Mouse (Mus musculus): ENCODE data around the gene Sgta. TPM values are rescaled to one million over a fixed set of nuclear protein-coding genes. Genes with fewer than 3 reads are reported as not detected.
A peak's percentile ranks its signal among the peaks of the same experiment; 100 is the strongest.

The Sgta gene
- polyA plus RNA-seq, 1 experiment from 2014 or later: 216 TPM

GRCm38 (mm10) chr10:81029031-81029430, 30.9 kb downstream of the Sgta start:
- no peak overlapping the region for H3K4me3 ChIP-seq (replicated peaks)
- peaks cover 21% of the 10 kb centered on the region for H3K27me3 ChIP-seq
- no peak for ATAC-seq (ENCODE audit: insufficient number of reproducible peaks, low FRiP score, low TSS enrichment, low read depth)
- 69% methylated on average over 10 of the region's 10 CpGs for WGBS
- H3K27ac ChIP-seq (replicated peaks): no peak overlapping the region
- no peaks in the 10 kb centered on the region for H3K9me3 ChIP-seq (replicated peaks)
- peaks cover 8% of the 10 kb centered on the region for H3K4me1 ChIP-seq
- no peak overlapping the region for H3K4me2 ChIP-seq (replicated peaks)
- H3K9ac ChIP-seq: no peak overlapping the region
- peaks cover 35% of the 10 kb centered on the region for H3K36me3 ChIP-seq

DNA sequence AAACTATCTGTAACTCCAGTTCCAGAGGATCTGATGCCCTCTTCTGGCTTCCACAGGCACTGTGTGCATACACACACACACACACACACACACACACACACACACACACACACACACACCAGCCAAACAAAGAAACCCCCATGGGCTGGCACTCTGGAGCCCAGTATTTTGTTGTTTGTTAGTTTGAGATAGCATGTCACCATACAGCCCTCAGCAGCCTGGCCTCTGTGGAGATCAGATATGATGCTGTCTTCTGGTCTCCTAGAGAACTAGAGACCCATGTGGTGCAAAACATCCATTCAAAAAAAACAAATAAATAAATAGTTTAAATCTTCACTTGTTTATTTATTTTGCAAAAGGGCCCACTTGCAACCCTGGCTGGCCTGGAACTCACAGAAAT, 31.8 kb downstream of the Sgta start:
- Histone ChIP-seq H3K4me2 (replicated peaks) (no peak overlapping the region), H3K4me3 (replicated peaks) (no peak overlapping the region), H3K9ac (no peak overlapping the region), H3K4me1 (peaks cover 8% of the 10 kb centered on the region), H3K36me3 (peaks cover 30% of the 10 kb centered on the region), H3K27ac (replicated peaks) (no peak overlapping the region), H3K9me3 (replicated peaks) (no peaks in the 10 kb centered on the region), H3K27me3 (peaks cover 28% of the 10 kb centered on the region)
- no peak for ATAC-seq (ENCODE audit: insufficient number of reproducible peaks, low FRiP score, low TSS enrichment, low read depth)

- 52% methylated on average over 4 of the region's 4 CpGs for WGBS
Observed at GRCm38 (mm10) chr10:81027331-81027730, 32.6 kb downstream of the Sgta start.

DNA sequence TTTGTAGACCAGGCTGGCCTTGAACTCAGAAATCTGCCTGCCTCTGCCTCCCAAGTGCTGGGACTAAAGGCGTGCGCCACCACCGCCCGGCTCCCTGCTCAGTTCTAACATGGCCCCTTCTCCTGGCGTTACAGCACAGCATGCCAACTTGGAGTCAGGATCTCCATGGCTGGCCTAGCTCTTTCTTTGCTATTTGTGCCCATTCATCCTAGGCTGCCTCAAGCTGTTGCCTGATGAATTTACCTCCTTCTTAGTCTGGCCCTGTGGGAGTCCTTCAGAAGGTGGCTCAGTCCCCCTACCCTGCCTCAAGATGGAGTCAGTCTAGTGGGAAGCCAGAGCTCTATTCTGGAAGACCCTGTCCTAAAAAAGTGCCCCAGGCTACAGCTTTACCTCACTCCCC, 33.1 kb downstream of the Sgta start:
- Histone ChIP-seq H3K4me2 (replicated peaks) (no peak overlapping the region), H3K27me3 (peaks cover 39% of the 10 kb centered on the region), H3K27ac (replicated peaks) (no peak overlapping the region), H3K4me3 (replicated peaks) (no peak overlapping the region), H3K9ac (no peak overlapping the region), H3K36me3 (peaks cover 18% of the 10 kb centered on the region), H3K9me3 (replicated peaks) (no peaks in the 10 kb centered on the region), H3K4me1 (peaks cover 10% of the 10 kb centered on the region)
- no peak for ATAC-seq (ENCODE audit: insufficient number of reproducible peaks, low FRiP score, low TSS enrichment, low read depth)
- 97% methylated on average over 5 of the region's 5 CpGs for WGBS

More at GRCm38 (mm10) chr10:81027331-81027730, 32.6 kb downstream of the Sgta start:
- Histone ChIP-seq H3K27me3 (peaks cover 34% of the 10 kb centered on the region), H3K36me3 (peaks cover 22% of the 10 kb centered on the region), H3K4me3 (replicated peaks) (no peak overlapping the region), H3K4me2 (replicated peaks) (no peak overlapping the region), H3K4me1 (peaks cover 8% of the 10 kb centered on the region), H3K9me3 (replicated peaks) (no peaks in the 10 kb centered on the region), H3K27ac (replicated peaks) (no peak overlapping the region), H3K9ac (no peak overlapping the region)
- ATAC-seq (ENCODE audit: insufficient number of reproducible peaks, low FRiP score, low TSS enrichment, low read depth): no peak

DNA sequence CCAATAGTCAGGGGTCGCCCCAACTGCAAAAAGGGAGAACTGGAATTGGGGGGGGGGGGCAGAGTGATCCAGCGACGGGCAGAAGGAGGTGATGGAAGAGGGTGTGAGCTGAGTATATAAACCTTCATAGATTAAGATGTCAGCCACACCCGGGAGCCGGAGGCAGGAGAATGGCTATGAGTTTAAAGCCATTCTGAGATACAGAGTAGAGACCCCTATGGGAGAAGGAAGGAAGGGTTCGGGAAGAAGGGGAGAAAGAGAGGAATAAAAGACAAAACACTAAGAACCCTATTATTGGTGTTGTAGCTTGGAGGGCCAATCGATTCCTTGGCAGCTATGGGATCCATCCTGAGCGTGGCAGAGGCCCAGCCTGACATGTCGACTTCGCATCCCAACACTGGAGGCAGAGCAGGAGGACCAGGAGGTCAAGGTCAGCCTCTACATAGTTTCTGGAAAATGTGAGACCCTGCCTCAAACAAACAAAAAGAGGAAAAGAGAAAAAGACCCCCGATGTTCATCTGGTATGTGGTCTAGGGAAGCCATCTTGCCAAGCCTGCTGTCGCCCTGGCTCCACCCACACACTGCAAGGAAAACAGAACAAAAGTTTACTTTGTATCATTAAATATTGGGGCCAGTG, 34.2 kb downstream of the Sgta start, which contains the start of gene Diras1:
Gene Diras1, minus strand, starts transcription at position 24 of the 637 bp plus-strand sequence.
- Histone ChIP-seq H3K27ac (replicated peaks) (no peak within 1 kb of the TSS), H3K9me3 (replicated peaks) (no peaks in the 10 kb centered on the region), H3K4me3 (replicated peaks) (peak within 1 kb of the TSS; percentile 34), H3K27me3 (peaks cover 46% of the 10 kb centered on the region), H3K4me1 (peaks cover 12% of the 10 kb centered on the region), H3K36me3 (peaks cover 7% of the 10 kb centered on the region), H3K4me2 (replicated peaks) (peak within 1 kb of the TSS; percentile 53), H3K9ac (no peak within 1 kb of the TSS)
- no peak for ATAC-seq (ENCODE audit: insufficient number of reproducible peaks, low FRiP score, low TSS enrichment, low read depth)
- WGBS: 47% methylated on average over 12 of the region's 12 CpGs

DNA sequence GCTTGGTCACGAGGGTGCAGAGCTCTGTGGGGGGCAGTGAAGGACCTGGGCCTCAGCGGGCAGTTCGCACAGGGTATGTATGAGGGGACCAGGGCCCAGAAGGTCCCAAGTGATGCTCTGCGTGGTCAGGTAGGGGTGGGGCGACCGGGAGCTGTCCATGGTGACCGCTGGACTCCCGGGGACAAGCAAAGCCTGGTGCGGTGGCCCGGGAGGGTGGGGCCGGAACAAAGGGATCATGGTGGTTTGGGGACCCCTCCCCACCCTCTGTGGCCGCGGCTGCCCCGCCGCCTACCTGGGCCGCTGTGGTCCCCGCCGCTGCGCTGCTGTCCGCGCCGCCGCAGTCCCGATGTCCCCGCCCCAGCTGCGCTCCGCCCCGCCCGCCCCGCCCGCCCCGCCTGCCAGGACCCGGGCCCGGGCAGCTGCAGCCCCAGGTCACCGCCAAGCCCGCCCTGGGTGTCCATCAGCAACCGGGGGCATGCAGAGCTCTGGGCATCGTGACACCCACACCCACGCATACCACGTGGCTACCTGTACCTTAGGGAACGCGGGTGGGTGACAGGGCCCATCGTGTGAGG, 34.8 kb downstream of the Sgta start:
- Histone ChIP-seq H3K9me3 (replicated peaks) (no peaks in the 10 kb centered on the region), H3K4me3 (replicated peaks) (peak overlapping the region; percentile 34), H3K9ac (no peak overlapping the region), H3K36me3 (0 out of 2 replicates have a peak, but pooled peaks cover under 1% of the 10 kb centered on the region), H3K4me1 (peaks cover 12% of the 10 kb centered on the region), H3K4me2 (replicated peaks) (peak overlapping the region; percentile 53), H3K27ac (replicated peaks) (no peak overlapping the region), H3K27me3 (peaks cover 46% of the 10 kb centered on the region)
- peak; percentile 27; the same call in 1 of the 2 replicates for ATAC-seq (ENCODE audit: insufficient number of reproducible peaks, low FRiP score, low TSS enrichment, low read depth)
- WGBS: 3% methylated on average over 37 of the region's 43 CpGs

DNA sequence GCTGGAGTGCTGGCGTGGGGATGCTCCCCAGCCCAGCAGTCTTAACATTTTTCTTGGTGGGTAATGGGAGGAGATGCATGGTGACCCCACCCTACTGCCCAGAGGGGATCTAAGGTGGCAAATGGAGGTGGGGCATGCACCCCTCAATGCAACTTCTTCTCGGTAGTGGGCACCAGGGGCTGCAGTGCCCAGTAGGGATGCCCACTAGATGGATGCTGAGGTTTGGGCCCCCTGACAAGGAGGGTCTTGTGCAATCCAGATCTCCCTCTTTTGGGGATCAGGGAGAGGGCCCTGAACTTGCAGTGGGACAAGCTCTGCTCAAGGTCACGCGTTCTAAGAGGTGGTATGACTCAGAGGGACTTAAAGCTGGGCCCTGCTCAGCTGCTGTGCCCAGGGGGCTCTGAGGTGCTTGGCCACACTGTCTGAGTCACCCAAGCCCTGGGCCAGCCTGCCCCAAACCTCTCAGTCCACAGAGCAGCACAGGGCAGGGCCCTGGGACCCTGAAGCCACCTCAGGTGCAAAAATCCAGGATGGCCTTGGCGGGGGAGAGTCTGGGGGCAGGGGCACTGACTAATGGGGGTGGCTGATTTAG, 35.5 kb downstream of the Sgta start:
- 64% methylated on average over 5 of the region's 5 CpGs for WGBS
- 0 out of 2 replicates have a peak, but pooled peaks have one; percentile 10 for ATAC-seq (ENCODE audit: insufficient number of reproducible peaks, low FRiP score, low TSS enrichment, low read depth)

GRCm38 (mm10) chr10:81022744-81023143, 37.2 kb downstream of the Sgta start:
- ATAC-seq (ENCODE audit: insufficient number of reproducible peaks, low FRiP score, low TSS enrichment, low read depth): no peak
- no peaks in the 10 kb centered on the region for H3K36me3 ChIP-seq
- no peak overlapping the region for H3K9ac ChIP-seq
- peaks cover 12% of the 10 kb centered on the region for H3K4me1 ChIP-seq
- H3K9me3 ChIP-seq (replicated peaks): no peaks in the 10 kb centered on the region
- no peak overlapping the region for H3K4me3 ChIP-seq (replicated peaks)
- no peak overlapping the region for H3K27ac ChIP-seq (replicated peaks)
- H3K4me2 ChIP-seq (replicated peaks): no peak overlapping the region
- WGBS: 65% methylated on average over 8 of the region's 8 CpGs
- peaks cover 46% of the 10 kb centered on the region for H3K27me3 ChIP-seq

More for the DNA sequence above, 35.5 kb downstream of the Sgta start:
- Histone ChIP-seq H3K4me2 (replicated peaks) (no peak overlapping the region), H3K9ac (no peak overlapping the region), H3K9me3 (replicated peaks) (no peaks in the 10 kb centered on the region), H3K4me3 (replicated peaks) (no peak overlapping the region), H3K4me1 (peaks cover 12% of the 10 kb centered on the region), H3K36me3 (no peaks in the 10 kb centered on the region), H3K27ac (replicated peaks) (no peak overlapping the region), H3K27me3 (peaks cover 46% of the 10 kb centered on the region)

DNA sequence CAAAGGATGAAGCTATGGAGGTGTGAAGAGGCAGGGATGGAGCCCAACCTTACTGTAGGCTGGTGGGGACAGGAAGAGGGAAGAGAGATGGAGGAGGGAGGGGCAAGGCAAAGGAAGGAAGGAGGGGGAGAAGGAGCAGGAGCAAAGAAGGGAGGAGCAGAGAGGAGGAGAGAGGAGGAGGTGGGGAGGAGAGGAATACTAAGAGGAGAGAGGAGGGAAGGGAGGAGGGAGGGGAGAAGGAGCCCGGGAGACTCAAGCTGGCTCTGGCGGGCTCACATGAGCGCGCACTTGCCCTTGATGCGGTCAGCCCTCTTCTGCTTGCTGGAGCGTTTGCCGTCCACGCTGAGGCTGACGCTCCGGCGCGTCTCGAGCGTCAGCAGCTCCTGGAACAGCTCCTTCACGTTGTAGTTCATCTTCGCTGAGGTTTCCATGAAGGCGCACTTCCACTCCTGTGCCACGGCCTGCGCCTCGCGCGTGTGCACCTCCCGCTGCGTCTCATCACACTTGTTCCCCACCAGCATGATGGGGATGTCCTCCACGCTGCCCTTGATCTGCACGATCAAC, 38.4 kb downstream of the Sgta start:
- Histone ChIP-seq H3K4me1 (peaks cover 12% of the 10 kb centered on the region), H3K9me3 (replicated peaks) (no peaks in the 10 kb centered on the region), H3K4me3 (replicated peaks) (no peak overlapping the region), H3K27ac (replicated peaks) (no peak overlapping the region), H3K4me2 (replicated peaks) (no peak overlapping the region), H3K9ac (no peak overlapping the region), H3K27me3 (peaks cover 46% of the 10 kb centered on the region), H3K36me3 (no peaks in the 10 kb centered on the region)
- WGBS: 8% methylated on average over 26 of the region's 26 CpGs
- ATAC-seq (ENCODE audit: insufficient number of reproducible peaks, low FRiP score, low TSS enrichment, low read depth): no peak

- Histone ChIP-seq H3K27ac (replicated peaks) (no peak overlapping the region), H3K9ac (no peak overlapping the region), H3K4me2 (replicated peaks) (no peak overlapping the region), H3K36me3 (no peaks in the 10 kb centered on the region), H3K9me3 (replicated peaks) (no peaks in the 10 kb centered on the region), H3K4me3 (replicated peaks) (no peak overlapping the region), H3K27me3 (peaks cover 37% of the 10 kb centered on the region), H3K4me1 (peaks cover 10% of the 10 kb centered on the region)
- ATAC-seq (ENCODE audit: insufficient number of reproducible peaks, low FRiP score, low TSS enrichment, low read depth): no peak
- WGBS: 46% methylated on average over 2 of the region's 2 CpGs
Observed at GRCm38 (mm10) chr10:81020207-81020606, 39.8 kb downstream of the Sgta start.

DNA sequence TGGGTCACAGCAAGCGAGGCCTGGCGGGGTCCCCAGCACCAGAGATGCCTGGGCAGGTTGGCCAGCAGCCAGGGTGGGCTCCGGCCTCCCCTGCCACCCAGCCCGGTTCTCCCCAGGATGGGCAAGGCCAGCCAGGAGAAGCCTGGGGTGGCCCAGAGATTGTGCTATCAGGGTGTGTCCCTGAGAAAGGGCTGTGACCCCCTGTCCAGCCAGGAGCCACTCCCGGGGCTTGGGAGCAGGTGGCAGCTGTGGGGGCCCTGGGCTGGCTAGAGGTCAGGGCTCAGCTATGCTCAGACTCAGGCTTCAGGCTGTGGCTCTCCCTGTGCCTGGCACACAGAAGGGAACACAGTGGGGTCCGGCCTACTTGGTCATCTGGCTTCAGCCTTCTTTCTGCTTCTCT, 40.3 kb downstream of the Sgta start:
- no peak overlapping the region for H3K27ac ChIP-seq (replicated peaks)
- H3K27me3 ChIP-seq: peaks cover 31% of the 10 kb centered on the region
- H3K9ac ChIP-seq: no peak overlapping the region
- WGBS: 69% methylated on average over 6 of the region's 6 CpGs
- no peak overlapping the region for H3K4me3 ChIP-seq (replicated peaks)
- H3K4me1 ChIP-seq: 0 out of 2 replicates have a peak, but pooled peaks cover 9% of the 10 kb centered on the region
- no peaks in the 10 kb centered on the region for H3K36me3 ChIP-seq
- H3K9me3 ChIP-seq (replicated peaks): no peaks in the 10 kb centered on the region
- ATAC-seq (ENCODE audit: insufficient number of reproducible peaks, low FRiP score, low TSS enrichment, low read depth): no peak
- H3K4me2 ChIP-seq (replicated peaks): no peak overlapping the region
